Mouse (Mus musculus) G1E (cell line): ENCODE data around the gene Abhd15.

Source experiments
- CTCF ChIP-seq: IDR thresholded peaks from 2 replicates; pipeline ENCODE4 v1.5.1; 2012; ENCODE audit warnings: low read depth, low read length, inconsistent platforms, mixed read lengths
- GATA1 ChIP-seq: IDR thresholded peaks from 2 replicates; pipeline ENCODE4 v1.6.1; 2012; ENCODE audit warnings: borderline replicate concordance, low read length, inconsistent platforms, mixed read lengths
- POLR2AphosphoS5 ChIP-seq: IDR thresholded peaks from 2 replicates; pipeline ENCODE4 v1.6.1; 2012; ENCODE audit warnings: low read depth, low read length, inconsistent platforms; ENCODE audit not compliant: insufficient replicate concordance
- TAL1 ChIP-seq: conservative IDR thresholded peaks from 2 replicates; pipeline ENCODE4 v1.6.1; 2012; ENCODE audit warnings: low read depth, low read length, inconsistent platforms, mixed read lengths

- TF ChIP-seq CTCF (no peak), GATA1 (no peak), TAL1 (no peak), POLR2AphosphoS5 (no peak)
These were observed 17.6 kb upstream of the Abhd15 start for GRCm38 (mm10) chr11:77497341-77497756.
